Mouse (Mus musculus): Measurements from ENCODE around the gene Dnase2b.
A peak's percentile ranks its signal among the peaks of the same experiment; 100 is the strongest.

Dnase2b gene

GRCm38 (mm10) chr3:146567366-146567765, 48.0 kb downstream of the Dnase2b start:
- no peak for DNase-seq

- DNase-seq: no peak
Measured at GRCm38 (mm10) chr3:146565065-146565411, 50.4 kb downstream of the Dnase2b start.

- DNase-seq: peak; percentile 23 to 80
Measured at GRCm38 (mm10) chr3:146564268-146565064, 50.9 kb downstream of the Dnase2b start.

GRCm38 (mm10) chr3:146562936-146563335, 52.5 kb downstream of the Dnase2b start:
- DNase-seq: no peak

- no peak for DNase-seq
Measured at GRCm38 (mm10) chr3:146557507-146557906, 57.9 kb downstream of the Dnase2b start.

GRCm38 (mm10) chr3:146556567-146556966, 58.8 kb downstream of the Dnase2b start:
- DNase-seq: no peak

GRCm38 (mm10) chr3:146554816-146555215, 60.6 kb downstream of the Dnase2b start:
- no peak for DNase-seq

GRCm38 (mm10) chr3:146543632-146544031, 71.8 kb downstream of the Dnase2b start:
- no peak for DNase-seq

GRCm38 (mm10) chr3:146540521-146541273, 74.7 kb downstream of the Dnase2b start:
- DNase-seq: peak; percentile 40 to 51

- DNase-seq: no peak
Measured at GRCm38 (mm10) chr3:146534986-146535385, 80.4 kb downstream of the Dnase2b start.
